Mouse (Mus musculus): ENCODE measurements around the gene Lcmt1.

- TF ChIP-seq CTCF (IDR thresholded peaks at IDR 0.05; ENCODE audit: low read depth) (no peak), EP300 (optimal IDR thresholded peaks at IDR 0.05) (no peak)
Observed at GRCm38 (mm10) chr7:123349813-123350212, 19.8 kb upstream of the Lcmt1 start.

Measured in stomach, postnatal 0 days (tissue).